Mouse (Mus musculus) c-Kit-positive CD71-positive TER-119-positive erythroid progenitor cells, embryonic 14.5 days (primary cell): ENCODE measurements around the gene Rem1.
"Not testable (repeated sequence)": the region's sequence is repeated elsewhere in the genome, so short reads cannot be mapped to it uniquely, and the experiment has no call there.

Experiments
- DNase-seq: peaks from one replicate; pipeline ENCODE4 v3.0.0-alpha.2; 2013; ENCODE audit warnings: low spot score

Gene Rem1

DNA sequence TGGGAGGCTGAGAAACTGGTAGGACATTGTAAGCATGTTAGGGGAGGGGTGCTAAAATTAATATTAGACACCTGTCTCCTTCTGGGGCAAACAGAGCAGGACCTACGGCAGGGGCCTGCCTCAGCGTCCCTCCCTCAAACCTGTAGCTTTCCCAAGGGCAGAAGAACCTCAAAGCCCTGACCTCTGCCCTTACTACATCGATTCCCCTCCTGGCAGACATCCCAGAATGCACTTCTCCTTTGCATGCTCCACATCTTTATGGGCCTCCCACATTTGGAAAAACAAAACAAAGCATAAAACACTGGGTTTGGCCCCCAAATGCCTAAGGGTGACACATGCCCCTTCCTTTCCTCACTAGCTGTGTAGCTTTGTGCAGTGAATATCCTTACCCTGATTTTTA, 2.5 kb downstream of the Rem1 start:
- DNase-seq: no peak

DNA sequence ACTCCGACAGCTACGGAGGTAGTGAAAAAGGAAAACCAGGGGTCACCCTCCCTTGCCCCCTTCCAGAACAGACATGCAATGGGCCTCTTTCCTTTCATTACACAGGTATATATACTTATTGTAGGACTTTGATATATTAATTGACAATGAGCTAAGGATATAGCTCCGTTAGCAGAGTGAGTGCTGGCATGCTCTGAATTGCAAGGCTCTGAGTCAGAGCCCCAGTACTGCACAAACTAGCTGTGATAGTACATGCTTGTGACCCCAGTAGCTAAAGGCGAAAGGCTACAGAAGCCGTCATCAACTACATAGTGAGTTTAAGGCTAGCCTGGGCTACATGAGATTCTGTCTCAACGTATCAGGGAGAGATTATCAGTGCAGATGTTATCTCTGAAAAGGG, 3.2 kb downstream of the Rem1 start:
- no peak for DNase-seq

DNA sequence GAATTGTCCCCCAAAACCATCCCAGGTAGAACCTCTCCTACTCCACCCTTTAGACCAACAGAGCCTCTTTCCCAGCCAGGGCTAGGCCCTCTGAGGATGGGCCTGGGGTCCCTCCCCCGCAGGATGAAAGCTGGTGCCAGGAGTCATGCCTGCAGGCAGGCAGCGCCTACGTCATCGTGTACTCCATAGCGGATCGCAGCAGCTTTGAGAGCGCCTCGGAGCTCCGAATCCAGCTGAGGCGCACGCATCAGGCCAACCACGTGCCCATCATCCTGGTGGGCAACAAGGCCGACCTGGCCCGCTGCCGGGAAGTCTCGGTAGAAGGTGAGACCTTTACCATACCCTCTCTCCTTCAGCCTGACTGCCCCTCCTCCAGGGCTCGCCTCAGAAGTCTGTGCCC, 6.6 kb downstream of the Rem1 start:
- no peak for DNase-seq

DNA sequence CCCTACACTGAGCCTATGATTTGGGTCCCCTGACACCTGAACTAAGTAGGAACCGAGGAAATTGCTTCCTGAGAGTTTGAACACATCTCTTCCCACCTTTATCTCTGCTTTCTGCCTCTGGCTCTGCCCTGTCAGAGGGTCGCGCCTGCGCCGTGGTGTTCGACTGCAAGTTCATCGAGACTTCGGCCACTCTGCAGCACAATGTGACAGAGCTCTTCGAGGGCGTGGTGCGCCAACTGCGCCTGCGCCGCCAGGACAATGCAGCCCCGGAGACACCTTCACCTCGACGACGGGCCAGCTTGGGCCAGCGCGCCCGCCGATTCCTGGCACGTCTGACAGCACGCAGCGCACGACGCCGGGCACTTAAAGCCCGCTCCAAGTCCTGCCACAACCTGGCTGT, 7.6 kb downstream of the Rem1 start:
- no peak for DNase-seq

DNA sequence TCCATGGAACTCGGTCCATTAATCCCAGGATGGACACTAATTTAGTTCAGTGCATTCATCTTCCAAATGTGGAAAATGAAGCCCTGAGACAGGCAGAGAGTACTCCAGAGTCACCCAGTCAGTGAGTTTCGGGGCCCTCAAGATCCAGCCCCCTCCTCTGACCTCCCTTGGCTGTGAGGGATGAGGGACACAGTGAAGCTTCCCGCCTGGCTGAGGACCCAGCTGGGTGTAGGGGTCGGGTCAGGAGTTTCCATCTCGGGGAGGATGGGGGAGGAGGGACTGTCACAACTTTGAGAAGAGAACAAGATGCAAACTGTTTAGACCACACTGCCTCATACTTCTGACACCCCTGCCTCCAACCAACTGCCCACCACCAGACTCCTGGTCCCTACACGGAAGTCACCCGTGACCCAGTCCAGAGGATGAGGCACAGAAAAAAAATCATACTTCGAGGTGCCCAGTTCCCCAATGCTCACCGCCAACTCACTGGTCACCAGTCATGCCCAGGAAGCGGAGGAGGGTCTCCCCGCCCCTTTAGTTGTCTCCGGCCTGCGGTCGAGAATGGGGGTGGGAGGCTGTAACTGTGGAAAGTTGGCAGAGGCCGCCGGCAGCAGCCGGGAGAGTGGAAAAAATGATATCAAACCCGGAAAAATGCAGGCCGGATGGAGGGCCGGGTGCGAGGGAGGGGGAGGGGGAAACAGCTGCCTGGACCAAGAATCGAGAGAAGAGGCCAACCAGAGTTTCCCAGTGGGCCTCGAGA, 9.7 kb downstream of the Rem1 start:
- no peak for DNase-seq

DNA sequence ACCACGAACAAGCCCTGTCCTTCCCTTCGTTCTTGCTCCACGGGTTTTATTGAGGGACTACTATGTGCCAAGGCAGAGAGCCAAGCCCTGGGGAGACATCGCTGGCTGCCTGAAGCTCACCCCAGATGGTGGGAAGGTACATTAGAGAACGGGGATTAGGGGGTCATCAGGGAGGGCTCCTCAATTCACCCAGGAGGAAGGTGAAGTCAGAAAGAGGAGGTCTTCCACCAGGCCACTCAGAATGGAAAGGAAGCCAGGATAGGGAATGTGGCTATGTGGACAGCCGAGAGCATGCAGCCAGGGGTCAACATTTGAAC, 10.2 kb downstream of the Rem1 start:
- DNase-seq: no peak

DNA sequence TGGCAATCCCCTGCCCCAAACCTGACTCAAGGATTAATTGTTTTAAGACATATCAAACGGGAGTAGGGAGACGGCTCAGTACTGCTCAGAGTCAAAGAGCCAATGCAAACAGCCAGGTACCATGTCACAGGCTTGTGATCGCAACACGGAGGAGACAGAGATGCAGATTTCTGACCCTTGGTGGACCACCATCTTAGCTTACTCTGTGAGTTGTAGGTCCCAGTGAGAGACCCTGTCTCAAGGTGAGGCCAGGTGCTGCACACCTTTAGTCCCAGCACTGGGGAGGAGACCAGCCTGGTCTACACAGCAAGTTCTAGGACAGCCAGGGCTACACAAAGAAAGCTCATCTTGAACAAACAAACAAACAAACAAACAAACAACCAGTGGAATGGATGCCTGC, 10.6 kb downstream of the Rem1 start:
- no peak for DNase-seq

DNA sequence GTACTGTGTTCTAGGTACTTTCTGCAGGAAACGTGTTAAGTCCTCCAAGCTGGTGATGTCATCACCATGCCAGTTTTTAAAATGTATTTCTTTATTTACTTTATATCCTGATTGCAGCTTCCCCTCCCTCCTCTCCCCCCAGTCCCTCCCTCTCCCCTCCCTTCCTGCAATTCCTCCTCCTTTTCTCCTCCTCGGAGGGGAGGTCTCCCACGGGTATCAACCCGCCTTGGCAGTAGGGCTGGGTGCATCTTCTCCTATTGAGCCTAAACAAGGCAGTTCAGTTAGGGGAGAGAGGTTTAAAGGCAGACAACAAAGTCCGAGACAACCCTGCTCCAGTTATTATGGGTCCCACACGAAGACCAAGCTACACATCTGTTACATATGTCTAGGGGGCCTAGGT, 12.1 kb downstream of the Rem1 start:
- DNase-seq: no peak

DNA sequence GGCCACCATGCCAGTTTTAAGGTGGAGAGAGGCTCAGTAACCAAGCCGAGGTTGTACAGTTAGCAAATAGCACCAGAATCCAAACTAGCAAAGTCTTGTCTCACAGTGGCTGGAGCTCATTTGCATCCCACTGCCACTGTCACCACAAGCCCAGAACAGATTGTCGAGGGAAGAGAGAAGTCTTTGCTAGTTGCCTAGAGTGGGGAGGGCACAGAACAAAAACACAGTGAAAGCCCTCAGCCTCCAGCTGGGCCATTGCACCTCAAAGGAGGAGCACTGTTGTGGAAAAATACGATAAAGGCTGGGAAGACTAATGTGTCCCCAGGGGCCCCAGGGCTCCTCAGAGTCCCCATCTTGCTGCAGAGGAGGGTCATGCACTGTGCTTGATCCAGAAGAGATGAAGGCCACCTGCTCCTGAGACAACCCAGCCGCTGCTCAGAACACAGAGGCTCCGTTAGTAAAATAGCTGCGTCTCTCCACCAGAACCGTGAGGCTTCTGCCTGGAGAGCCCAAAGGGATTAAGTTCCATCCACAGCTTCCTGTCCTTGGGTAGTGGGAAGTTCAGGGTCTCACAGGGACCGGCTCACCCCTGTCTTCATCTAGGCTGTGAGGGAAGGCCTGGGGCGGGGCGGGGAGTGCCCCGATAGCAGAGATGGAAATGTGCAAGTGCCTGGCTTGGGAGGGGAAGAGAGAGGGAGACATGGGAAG, 12.8 kb downstream of the Rem1 start:
- DNase-seq: no peak

DNA sequence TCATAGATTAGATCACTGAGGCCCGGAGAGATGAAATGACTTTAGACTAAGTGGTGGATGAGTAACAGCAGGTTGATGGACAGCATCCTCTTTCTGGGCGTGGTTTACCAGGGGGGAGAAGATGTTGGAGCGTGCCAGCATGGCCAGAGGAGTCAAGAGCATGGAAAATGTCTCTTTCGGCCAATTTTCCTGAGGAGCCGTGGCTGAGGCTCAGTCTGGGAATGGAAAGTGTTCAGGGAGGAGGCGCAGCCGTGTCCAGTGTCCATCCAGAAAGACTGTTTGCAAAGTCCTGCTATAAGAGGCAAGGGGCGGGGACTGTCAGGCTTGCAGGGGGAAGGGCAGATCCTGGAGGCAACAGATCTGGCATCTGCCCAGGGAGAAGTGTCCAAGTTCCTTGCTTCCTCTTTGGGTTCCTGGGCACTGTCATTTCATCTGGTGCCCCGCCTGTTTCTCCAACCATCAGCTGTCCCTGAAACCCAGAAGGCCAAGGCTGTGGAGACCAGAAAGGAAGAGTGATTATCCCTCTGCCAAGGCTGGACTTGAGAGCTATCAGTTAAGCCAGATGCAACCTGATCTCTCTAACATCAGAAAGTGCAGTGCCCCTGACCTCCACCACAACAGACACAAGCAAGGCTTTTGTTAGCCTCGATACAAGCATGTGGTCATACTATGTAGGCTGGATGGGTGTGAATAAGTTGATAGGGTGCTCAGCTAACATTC, 26.3 kb downstream of the Rem1 start:
- no peak for DNase-seq

DNA sequence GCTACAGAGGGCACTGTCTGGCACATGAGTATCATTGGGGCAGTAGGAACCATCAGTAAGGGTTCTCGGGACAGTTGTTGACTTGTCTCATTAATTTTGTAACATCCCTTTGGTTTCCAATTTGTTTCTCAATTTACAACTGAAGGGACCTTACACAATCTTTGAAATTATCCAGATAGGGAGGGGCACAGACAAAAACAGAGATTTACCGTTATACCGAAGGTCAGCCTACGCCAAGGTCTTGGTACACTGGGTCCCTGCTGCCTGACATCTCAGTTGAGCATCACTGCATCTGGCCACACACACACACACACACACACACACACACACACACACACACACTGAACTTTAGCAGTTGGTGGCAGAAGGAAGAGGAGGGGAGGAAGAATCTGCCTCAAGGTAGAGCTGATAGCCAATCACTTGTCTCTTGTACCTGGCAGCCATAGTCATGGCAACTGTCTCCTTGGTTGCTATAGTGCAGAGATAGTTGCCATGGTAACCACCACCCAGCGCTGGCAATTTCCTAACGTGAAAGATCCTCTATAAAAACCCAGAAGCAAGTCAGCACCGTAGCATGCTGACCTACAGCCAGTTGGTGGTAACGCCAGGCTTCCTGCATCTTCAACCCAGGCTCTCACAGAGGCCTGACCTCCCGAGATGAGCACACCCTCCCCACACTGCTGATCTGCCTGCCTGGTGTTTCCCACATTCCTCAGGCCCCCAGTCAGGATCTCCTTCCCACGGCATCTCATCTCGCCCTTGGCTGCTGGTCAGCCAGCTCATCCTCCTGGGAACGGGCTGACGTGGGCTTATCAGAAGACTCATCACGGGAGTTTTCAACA, 27.3 kb downstream of the Rem1 start:
- no peak for DNase-seq

DNA sequence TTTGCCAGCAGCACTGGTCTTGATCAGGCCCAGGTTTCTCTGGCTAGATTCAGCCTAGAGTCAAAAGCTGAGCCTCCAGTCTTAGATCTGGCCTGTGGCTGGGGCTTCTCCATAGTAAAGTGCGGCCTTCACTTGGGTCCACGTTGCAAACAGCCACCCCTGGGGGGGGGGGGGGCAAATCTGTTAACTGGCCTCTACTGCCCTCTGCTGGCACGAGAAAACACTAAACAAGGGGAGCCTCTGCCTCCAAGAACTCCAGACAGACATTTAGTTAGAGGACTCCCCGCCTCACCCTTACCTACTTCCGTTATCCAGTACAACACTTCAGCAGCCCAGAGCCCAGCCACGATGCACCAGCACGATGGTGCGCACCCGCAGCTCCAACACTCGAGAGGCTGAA, 30.6 kb downstream of the Rem1 start:
- DNase-seq: no peak

DNA sequence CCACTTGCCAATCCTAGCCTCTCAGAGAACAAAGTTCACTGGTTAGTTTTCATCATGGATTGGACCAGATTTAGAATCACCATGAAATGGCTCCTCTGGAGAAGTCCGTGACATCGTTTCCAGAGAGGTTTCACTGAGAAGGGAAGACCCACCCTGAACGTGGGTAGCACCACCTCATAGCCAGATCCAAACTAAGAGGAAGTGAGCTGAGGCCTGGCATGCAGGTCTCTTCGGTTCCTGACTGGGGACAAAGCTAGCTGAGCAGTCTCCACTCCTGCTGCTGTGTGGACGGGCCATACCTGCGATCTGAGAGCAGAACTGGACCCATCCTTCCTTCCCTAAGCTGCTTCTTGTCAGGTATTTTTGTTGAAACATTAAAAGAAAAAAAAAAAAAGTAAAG, 34.4 kb downstream of the Rem1 start:
- DNase-seq: no peak

DNA sequence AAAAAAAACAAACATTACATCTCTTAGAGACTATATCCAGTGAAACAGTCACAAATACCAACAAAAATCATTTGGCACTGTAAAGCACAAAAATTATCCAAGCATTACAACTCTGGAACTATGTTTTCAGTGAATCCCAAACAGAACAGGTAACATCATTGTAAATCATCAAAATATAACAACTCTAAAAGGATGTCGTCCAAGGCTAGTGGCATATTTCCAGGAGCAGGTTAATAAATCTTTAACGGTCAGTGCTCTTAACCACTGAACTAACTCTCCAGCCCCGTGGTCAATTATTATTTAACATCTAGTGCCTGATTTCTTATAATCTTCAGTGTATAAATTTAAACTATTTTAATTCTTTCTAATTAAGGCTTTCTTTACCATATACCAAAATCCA, 39.4 kb downstream of the Rem1 start:
- DNase-seq: not testable (repeated sequence)

DNA sequence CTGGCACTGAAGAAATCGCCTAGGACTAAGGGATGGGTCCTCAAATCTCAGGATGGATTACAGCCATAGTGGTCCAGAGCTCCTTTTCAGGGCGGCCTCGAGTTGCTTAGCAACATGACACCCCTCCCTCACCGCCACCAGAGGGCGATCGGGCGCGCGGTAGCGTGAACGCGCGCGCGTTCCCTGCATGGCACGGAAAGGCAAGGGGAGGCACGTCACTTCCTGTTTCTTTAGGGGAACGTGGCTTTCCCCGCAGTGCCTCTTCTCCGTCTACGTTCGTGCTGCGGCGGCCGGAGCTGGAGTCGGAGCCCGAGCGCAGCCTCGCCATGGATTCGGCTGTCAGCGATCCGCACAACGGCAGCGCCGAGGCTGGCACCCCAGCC, 42.5 kb downstream of the Rem1 start, which contains the start of gene H13:
H13 (plus strand) TSS at position 206 of the 383 bp plus-strand sequence.
- peak; percentile 87 for DNase-seq

DNA sequence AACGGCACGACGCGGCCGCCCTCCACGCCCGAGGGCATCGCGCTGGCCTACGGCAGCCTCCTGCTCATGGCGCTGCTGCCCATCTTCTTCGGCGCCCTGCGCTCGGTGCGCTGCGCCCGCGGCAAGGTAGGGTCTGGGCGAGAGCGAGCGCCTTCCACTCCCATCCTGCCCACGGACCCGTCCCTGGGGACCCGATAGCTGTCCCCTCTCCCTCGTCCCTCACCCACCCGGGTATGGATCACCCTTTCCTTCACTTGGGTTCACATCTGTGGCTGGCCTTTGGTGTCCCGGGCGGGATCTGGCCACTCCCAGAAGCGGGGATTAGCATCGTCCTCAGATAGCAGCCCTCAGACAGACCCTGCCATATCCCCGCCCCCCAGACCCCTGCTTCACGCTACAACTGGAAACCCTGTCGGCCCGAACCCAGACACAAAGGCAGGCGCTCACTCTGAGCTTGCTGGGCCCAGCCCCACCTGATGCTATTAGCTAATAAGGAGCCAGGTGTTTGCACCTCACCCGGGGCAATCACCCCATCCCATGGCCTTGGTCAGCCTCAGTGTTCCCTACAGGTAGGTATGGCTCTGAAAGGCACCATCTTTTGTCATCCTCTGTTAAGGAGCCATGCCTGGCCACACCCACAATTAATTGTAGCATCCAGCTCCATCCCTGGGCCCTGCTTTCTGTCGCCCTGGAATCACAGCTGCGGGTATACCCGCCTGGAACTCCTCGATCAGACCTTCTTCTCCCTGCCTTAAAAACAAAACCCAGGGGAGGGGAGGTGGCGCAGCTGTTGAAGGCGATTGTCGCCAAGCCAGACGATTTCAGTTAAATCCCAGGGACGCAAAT, 43.1 kb downstream of the Rem1 start:
- DNase-seq: no peak

DNA sequence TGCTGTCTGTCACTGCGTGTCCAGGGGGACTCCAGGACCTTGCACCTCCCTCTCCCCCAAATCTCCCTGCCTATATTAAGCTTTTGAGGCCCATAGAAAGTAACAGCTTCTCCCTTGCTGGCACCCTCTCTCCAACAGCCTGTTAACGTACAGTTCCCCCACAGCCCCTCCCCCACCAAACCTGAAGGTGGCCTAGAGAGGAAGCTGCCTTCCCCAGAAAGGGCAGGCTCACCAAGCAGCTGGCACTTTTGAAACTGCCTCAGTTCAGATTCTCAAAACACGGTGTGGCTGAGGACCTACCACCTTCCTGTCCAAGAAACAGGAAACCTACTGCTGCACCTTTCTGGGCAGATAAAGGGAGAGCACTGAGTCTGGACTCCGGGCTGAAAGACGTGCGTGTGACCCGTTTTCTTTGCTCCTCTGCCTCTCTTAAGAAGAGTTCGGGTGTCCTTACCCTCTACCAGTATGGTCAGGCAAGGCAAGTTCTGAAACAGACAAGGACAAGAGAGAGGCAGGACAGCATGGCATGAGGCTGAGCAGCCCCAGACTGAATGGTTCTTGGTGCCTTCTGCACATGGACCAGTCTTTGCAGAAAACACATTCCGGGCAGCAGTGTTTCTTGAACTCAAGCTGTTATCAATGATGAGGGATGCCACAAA, 44.4 kb downstream of the Rem1 start:
- no peak for DNase-seq

DNA sequence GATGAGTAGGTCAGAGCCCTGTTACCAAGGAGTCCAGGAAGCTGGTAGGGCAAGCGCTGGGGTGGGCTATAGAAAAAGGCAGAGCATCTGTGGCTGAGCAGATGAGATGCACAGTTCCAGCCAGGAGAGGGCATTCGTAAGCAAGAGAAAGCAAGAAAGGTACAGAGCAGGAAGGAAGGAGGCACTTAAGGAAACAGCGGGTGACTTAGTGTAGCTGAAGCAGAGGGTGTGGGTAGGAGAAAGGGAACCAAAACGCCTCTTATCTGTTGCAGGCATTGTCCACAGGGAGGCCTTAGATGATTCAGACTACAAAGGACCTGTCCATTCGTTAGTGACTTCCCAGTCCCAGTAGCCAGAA, 44.9 kb downstream of the Rem1 start:
- DNase-seq: no peak

DNA sequence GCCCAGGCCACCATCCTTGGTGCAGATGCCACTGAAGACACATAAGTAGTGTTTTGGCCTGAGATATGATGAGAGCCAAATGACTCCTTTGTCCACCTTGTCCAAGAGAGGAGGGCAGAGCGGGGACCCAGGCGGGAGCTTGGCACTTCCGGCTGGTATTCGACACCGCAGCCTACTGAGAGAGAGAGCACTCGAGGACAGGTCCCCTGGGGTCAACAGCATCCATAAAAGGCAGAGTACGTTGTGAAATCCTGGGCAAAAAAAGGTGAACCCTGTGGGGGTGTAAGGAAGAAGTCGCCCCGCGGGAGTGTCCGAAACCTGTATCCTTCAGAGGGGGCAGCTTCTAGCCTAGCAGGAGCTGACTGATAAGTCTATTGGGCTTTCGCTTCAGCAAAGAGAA, 45.4 kb downstream of the Rem1 start:
- no peak for DNase-seq

DNA sequence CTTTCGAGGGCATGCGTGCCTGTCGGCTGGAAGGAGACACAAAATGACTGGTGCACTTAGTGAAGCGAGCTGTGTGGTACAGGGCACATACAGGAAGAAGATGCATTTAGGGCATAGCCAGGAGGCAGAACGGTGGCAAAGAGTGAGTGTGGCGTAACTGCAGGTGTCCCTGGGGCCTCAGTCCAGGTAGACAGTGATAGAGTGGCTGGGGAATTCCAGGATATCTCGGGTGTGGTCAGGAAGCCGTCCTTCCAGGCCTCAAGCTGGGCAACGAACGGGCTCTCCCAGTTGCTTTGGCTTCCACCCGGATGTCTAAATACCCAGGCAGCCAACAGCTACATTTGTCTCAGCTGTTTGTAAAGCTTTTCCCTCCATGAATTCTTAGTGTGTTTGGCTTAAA, 47.4 kb downstream of the Rem1 start:
- no peak for DNase-seq

DNA sequence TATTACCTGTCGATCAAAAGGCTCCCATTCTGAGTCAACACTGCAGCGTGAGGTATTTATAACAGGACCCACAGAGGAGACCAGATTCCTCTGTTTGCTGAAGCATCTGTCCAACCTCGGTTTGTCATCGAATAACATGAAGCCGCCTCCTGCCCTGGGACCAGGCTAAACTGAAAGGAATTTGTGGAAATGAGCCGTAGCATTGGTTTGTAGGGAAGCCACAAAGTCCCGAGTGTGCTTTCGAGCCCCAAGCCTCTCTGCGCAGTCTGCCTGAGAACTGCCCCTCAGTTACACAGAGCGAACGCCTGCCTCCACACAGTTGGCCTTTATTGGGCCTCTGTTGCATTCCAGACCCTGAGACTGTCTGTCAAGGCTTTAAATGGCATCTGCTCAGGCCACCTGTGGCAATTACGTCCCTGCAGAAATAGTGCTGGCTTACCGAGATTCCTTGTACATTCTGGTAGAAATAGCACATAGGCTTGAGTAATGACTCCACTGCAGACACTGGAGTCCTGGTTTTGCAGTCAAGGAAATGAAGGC, 48.6 kb downstream of the Rem1 start:
- no peak for DNase-seq
